Mouse (Mus musculus) urinary bladder, adult 18-20 months (tissue): ENCODE results near the gene Galnt2.

Source experiments
- DNase-seq, 2 experiments: peaks; one replicate each; pipeline ENCODE4 v3.0.0; 2022; ENCODE audit warnings: low spot score in 2 of 2, mixed read lengths in 2 of 2

Galnt2 gene

GRCm38 (mm10) chr8:124234496-124234895 is 3.3 kb downstream of the Galnt2 start:
- DNase-seq: no peak

DNA sequence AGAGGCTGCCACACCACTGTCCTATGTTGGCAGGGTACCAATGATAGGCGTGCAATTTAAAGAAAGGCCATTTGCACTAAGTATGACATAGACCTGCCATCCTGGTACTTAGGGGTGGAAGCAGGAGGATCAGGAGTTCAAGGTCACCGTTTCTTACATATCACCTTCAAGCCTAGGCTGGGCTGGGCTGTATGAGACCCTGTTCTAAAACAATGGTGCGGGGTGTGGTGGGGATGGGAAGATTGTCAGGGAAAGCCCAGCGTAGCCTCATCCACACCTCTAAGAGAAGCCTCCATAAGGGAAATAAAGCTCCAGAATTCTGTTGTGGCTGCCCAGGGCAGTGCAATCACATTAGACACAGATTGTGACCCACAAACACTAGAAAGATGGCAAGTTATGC is 4.3 kb downstream of the Galnt2 start:
- DNase-seq: no peak

DNA sequence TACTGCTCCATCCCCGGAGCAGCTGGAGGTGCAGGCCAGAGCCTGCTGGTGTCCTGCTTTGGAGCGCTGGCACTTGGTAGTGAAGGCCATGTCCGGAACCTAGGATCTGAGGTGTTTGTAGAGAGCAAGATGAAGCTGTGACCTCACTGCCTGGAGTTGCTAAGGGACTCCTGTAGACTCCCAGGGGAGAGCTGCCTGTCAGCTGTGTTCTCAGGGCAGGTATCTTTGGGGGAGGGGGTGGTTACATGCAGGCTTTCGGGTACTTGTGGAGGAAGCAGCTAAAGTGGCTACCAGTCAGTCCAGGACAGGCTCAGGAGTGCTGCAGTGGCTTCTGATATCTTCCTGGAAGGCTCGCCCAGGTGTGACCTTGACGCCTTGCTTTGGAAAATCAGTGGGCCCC is 8.2 kb downstream of the Galnt2 start:
- DNase-seq: no peak

DNA sequence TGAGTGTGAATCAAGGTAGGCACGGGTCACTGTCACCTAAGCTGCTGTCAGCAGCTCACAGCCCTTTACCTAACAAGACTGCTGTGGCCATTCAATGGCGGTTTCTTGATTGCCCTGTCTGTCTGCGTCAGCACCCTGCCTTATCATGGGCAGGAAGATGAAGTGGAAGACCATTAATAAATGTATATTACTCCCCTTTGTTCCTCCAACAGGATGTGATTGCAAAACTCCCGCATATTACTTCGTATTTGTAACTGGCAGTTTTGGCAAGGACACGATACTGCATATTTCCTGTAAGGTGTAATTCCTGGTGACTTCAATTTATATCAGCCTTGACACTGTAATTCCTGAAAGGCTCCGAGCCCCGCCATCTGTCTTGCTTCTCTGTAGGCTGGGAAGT is 9.7 kb downstream of the Galnt2 start:
- no peak for DNase-seq

- DNase-seq: no peak
Measured at GRCm38 (mm10) chr8:124242208-124242607, 11.0 kb downstream of the Galnt2 start.

DNA sequence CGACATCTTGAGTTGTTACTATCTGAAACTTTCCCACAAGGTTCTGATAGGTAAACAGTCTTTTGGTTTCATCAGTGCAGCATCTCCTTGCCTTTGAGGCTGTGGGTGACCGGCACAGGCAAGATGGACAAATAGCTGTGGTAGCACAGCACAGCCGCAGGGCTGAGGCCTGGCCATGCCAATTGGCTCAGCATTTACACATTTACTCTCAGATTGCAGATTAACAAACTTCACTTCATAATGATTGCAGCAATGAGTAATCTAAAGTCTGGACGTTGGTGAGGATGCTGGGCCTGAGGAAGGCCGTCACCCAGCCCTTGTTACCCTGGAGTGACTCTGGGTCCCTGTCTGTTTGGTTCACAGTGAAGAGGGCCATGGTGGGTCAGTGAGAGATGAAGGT is 11.7 kb downstream of the Galnt2 start:
- DNase-seq: no peak

DNA sequence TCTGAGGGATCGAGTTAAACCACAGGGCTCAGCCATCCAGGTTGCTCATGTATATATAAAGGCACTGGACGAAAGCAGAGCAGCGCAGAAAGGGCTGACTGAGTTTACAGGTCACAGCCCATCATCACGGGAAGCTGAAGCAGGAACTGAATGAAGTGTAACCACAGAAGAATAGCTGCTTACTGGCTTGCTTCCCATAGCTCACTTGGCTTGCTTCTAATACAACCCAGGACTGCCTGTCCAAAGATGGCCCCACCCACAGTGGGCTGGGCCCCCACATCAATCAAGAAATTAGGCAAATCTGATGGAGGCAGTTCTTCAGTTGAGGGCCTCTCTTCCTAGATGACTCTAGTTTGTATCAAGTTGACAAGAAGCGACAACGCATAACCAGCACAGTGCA is 16.4 kb downstream of the Galnt2 start:
- no peak for DNase-seq

DNA sequence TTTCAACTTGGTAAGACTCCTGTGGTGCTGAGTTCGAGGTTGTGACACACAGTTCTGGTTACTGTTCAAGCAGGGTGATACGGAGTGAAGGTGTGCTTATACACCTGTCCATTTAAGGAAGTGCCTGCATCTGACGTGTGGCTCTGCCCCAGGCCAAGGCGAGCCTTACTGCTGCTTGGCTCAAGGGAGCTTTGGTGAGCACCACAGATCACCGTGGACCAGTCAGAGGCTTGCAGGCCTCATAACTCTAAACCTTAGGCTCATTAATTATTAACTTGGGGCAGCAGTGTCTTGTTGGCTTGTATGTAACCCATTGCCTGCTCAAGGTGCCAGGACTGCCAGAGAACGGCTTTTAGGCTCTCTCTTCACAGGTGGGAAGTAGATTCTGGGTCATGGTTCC is 17.5 kb downstream of the Galnt2 start:
- no peak for DNase-seq

- DNase-seq: no peak
Measured at GRCm38 (mm10) chr8:124250255-124250654, 19.1 kb downstream of the Galnt2 start.

DNA sequence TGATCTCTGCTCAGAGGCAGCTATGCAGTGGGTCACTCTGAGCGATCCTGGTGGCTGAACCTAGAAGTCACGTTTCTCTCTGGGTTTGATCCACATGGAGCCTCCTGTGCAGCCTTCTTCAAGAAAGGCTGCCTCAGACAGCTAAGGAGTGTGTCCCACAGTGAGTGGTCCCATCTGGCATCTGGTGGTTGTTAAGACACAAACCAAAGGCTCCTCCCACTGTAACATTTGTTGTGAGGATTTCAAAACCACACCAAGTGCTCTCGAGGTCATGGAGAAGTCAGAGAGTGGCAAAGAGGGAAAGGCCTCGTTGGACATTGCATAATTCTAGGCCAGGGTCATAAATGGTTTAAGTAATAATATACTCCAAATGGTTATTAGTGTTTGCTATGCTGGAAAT is 19.6 kb downstream of the Galnt2 start:
- peak in 1 of 2 experiments; percentile 31 for DNase-seq

DNA sequence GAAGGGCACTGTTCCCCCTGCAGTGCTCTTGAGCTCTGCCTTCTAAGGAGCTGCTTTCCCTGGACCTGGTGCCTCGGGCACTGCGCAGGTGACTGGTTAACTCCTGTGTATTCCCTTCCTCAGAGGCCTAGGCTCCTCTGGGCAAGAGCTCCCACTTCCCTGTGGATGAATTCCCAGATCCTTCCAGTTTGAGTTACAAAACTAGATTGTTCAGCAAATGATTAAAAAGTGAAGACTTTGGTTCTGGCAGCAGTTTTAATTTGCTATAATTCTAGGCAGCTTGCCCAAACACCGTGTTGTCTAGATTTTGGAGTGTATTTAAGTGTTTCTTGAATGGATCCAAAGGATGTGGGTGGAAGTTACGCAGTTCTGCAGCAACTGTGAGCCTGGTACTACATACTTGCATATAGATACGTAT is 21.4 kb downstream of the Galnt2 start:
- DNase-seq: no peak

- DNase-seq: no peak
Measured at GRCm38 (mm10) chr8:124253939-124254338, 22.7 kb downstream of the Galnt2 start.

GRCm38 (mm10) chr8:124256841-124257240 is 25.6 kb downstream of the Galnt2 start:
- DNase-seq: no peak

DNA sequence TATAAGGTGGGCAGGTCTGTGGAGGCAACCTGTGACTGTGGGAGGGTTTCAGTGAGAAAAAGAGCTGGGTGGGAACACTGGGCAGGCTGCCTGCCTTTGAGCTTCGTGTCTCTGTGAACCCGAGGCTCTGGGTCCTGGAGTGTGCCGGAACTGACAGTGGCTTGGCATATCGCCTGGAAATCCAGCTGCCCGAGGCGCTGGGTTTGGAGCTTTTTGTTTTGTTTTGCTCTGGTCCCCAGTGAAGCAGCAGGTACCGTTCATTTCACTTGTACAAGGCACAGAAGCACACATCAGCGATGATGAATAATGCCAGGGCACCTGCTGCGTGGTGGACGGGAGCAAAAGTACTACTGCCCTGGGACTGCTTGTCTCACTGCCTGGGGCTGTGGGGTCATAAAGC is 26.2 kb downstream of the Galnt2 start:
- no peak for DNase-seq

DNA sequence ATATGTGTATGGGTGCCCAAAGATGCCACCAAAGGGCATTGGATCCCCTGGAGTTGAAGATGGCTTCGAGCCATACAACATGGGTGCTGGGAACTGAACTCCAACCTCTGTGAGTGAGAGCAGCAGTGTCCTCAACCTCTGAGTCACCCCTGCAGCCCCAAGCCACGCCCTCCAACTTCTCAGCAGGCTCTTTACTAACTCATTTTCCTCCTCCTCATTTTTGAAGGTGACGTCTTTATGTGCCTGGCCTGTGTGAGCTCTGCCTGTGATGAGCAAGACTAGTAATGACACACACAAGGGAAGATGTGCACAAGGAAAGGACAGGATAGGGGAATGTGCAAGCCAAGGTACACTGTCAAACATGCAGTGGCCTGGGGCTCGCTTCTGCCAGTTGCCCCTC is 28.0 kb downstream of the Galnt2 start:
- no peak for DNase-seq

GRCm38 (mm10) chr8:124259925-124260324 is 28.7 kb downstream of the Galnt2 start:
- DNase-seq: no peak

DNA sequence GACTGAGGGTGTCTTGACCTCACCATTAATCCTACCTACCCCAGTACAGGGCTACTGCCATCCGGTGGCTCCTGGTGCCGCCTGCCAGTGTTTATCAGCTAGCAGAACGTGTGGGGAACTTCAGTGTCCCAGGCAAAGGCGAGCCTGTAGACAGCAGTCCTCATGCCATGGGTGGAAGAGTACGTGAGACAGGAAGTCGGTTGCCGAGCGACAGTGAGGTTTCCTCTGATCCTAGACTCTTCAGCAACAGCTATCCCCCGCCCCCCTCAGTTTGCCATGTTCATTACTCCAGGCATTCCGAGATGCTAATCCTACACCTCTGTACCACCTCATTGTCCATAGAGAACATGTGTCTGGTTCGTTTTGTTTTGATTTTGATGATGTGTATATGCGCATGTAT is 29.2 kb downstream of the Galnt2 start:
- DNase-seq: no peak

DNA sequence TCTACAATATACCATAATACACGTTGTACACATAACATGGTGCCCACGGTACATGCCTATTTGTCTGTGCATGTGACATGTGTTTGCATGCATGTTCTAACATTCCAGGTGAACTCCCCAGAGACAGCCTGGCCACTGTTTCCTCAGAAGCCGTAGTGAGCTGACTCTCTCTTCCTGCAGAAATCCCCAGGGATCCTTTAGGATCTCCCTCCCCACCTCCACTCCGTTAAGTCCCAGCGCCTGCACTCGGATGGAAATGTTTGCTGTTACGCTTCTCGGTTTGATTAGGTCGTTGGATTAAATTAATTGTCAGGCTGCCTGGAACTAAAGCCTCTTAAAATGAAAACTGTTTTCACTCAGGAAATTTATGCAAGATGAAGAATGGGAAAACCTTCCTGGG is 31.9 kb downstream of the Galnt2 start:
- no peak for DNase-seq

DNA sequence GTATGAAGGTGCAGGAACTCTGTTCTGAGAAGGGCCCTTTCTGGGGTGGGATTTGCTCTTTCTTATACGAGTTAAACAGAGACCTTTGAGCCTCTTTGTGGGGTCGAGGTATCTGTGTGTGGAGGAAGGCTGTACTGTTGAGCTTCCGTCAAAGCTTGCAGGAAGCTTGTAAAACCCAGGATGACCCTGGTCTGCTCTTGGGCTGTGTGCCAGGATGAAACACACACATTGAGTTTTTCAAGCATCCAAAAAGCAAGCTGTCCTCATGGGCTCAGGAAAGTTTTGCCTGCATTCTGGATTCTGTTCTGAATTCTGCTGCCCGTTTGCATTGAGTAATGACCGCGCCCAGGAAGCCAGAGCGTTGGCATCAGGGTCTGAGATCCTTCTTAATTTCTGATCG is 32.8 kb downstream of the Galnt2 start:
- no peak for DNase-seq

DNA sequence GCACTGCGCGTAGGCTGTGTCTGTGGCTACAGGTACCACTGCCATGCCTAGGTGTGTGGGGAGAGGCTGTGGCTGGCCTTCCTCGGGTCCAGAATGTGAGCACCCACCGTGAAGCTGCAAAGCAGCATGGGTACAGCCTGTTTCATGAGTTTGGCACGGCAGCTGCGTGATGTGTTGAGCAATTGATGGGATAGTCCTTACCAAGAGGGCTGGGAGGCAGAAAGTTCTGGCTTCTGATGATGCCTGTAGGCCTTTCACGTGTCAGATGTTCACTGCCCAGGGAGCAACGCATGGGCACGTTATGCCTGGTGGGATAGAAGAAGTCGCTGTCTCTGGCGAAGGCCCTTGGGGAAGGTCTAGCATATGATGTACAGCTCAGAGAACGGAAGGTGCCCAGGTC is 33.5 kb downstream of the Galnt2 start:
- DNase-seq: no peak

DNA sequence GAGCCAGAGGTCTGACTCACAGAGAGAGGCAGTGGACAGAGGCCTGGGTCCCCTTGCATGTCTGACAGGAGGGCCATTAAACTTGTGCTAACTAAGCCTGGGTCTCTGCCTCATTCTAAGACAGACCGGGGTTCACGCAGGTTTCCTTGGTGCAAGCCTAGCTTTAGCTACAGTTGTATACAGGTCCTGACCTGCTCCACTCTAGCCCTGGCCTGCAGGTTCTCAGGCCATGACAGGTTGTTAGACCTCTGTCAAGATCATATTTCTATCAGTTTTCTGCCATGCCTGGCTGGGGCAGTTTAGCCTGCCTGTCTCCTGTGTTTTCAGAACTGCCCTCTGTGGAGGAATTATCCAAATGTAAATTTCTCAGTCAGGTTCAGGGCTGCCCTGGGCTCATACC is 33.9 kb downstream of the Galnt2 start:
- peak; percentile 63 to 81 for DNase-seq

DNA sequence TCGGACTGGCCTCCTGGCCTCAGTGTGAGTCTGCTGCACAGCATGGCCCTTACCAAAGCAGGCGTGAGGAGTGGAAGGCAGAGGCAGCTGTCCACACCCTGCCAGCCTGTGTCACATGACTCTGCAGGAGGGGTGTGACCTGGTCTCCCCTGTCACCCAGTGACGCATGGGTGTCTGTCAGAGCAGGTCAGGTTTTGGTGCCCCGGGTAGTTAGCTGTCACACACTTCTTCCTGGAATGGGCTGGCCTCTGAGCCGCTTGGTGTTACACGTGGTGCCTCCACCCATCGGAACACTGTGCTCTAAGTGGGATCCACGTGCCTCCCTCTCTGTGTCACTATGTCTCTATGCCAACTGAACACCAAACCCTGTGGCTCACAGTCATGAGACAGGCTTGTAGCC is 34.6 kb downstream of the Galnt2 start:
- DNase-seq: peak; percentile 47 to 70

DNA sequence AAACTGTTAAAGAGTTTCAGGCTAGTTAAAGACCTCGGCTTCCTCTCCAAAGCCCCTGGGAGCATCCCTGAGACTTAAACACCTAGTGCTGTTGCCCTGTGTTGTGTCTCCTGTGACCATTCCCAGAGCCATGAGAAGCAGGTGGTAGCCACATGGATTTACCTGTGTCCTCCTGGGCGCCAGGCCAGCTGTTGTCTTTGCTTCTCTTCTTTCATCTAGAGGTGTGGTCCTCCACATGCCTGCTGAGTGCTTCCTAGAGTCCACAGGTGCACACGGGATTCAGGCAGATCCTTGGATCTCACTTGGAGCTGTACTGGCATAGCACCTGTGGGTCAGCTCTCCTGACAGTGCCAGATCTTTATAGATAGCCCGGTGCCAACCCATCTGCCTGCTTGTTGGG is 36.0 kb downstream of the Galnt2 start:
- no peak for DNase-seq

GRCm38 (mm10) chr8:124270504-124270903 is 39.3 kb downstream of the Galnt2 start:
- DNase-seq: no peak

DNA sequence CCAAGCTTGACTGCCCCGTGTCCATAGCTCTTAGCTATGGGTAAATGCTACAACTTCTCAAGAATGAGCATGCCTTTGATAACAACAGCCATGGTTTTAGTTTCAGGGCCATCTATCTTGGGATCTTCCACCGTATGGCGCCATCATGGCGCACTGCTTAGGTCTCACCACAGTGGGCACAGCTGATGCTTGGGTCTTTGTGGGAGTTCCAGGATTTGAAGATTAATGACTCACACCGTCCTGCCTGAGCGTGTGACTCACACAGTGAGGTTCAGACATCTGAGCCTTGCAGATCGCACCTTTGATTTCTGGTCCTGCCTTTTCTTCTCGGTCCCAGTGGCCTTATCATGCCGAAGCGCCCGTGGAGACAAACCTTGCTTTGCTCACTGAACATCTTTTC is 39.7 kb downstream of the Galnt2 start:
- DNase-seq: no peak
